Mouse (Mus musculus): ENCODE results near the gene Aspdh.
A peak's percentile ranks its signal among the peaks of the same experiment; 100 is the strongest.

Aspdh gene

GRCm38 (mm10) chr7:44472961-44473646 lies 7.9 kb downstream of the Aspdh start:
- DNase-seq, result peak; percentile 37 to 43

GRCm38 (mm10) chr7:44474419-44474818 lies 9.2 kb downstream of the Aspdh start:
- no peak for DNase-seq

GRCm38 (mm10) chr7:44475046-44475614 lies 9.9 kb downstream of the Aspdh start:
- no peak for DNase-seq

DNA sequence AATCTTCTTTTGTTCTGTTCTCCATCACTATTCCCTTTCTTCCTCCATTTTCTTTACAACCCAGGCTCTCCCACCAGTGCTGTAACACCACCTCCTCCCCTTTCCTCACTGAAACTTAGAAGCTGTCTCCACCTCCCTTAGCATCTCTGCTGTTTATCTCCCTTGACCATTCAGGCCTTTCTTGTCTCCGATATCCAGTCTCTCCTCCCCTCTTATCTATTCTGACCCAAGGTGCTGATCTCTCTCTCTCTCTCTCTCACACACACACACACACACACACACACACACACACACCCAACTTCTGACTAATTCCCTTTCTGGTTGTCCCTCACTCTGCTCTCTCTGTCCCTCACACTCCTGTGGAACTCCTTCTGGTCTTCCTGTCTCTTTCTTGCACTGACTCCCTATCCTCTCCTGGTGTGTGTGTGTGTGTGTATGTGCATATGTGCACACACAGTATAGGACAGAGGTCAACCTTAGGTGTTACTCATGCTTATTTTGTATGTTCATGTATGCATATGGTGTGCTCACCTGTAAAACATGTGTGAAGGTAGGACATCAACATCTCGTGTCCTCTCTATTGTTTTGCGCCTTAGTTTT lies 17.7 kb downstream of the Aspdh start:
- no peak for DNase-seq

DNA sequence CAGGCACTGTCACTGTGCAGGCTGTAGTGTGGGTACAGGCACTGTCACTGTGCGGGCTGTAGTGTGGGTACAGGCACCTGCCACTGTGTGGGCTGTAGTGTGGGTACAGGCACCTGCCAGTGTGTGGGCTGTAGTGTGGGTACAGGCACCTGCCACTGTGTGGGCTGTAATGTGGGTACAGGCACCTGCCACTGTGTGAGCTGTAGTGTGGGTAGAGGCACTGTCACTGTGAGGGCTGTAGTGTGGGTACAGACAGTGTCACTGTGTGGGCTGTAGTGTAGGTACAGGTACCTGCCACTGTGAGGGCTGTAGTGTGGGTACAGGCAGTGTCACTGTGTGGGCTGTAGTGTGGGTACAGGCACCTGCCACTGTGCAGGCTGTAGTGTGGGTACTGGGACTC lies 18.9 kb downstream of the Aspdh start:
- DNase-seq, result peak in 1 of 2 experiments; percentile 1

DNA sequence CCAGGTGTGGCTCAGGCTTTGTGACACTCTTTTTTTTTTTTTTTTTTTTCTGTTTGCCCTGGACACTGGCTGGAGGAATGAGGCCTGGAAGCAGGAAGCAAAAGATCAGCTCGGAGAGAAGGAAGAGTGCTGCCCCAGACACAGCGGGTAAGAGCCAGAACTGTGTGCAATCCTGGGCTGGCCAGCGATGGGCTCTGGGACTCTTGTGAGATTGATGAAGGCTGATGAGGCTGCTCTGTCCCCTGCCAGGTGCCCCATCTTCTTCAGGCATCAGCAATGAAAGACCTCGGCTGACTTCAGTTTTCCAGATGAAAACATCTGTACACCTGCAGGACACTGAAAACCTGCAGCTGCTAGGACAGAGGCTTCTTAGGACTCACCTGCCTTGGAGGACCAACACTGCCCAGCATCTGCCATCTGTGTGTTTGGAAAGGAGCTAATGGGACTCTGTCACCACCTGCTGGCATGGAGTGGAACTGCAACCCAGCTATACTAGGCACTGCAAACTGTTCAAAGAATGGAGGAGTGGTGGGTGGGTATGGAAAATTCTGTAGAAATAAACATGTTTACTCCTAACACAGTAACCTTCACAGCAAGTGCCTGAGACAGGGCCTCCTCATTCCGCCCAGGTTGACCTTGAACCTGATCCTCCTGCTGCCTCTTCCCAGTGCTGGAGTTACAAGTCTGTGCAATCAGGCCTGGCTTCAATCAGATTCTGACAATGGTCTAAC lies 19.8 kb downstream of the Aspdh start:
- peak; percentile 57 to 59 for DNase-seq

DNA sequence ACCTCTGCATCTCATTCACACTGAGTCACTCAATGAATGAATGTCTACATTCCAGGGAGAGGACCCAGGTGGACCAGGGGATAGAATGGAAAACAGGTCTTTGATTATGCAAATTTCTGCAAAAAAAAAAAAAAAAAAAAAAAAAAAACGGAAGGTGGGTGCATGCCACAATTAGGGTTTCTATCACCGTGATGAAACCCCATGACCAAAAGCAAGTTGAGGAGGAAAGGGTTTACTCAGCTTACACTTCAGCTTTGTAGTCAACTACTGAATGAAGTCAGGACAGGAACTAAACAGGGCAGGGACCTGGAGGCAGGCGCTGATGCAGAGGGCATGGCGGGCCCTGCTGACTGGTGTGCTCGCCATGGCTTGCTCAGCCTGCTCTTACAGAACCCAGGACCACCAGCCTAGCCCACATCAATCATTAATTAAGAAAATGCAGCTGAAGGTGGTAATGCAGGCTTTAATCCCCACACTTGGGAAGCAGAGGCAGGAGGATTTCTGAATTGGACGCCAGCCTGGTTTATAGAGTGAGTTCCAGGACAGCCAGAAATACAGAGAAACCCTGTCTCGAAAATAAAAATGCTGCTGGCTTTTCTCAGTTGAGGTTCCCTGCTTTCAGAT lies 20.5 kb downstream of the Aspdh start:
- DNase-seq, result peak in 1 of 2 experiments; percentile 1

DNA sequence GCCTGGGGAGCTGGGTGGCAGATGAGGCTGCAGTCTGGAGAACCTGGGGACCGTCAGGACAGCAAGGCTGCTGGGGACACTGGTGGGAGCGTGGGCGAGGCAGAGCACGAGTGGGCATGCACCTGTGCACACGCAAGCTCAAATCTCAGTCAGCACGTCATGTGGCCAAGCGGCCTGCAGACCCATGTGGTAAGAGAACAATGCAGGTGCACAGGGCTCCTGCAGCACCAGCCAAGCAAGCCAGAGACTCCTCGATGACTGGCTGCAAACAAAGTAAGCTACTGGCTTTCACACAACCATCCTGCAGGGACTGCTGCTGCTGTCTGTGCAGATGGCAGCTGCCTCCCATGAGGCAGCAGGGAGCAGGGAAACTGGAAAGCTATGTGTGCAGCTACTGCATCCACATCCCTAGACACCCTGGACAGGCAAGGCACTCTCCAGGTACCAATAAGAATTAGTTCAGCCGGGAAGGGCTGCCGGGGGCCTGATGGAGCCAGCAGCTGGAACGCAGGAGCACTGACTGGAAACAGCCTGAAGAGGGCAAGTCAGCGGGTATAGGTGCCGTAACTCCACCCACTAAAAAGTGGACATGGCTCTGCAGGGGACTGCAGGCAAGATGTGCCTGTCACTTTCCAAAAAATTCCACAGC lies 21.9 kb downstream of the Aspdh start:
- DNase-seq, result peak in 1 of 2 experiments; percentile 3

DNA sequence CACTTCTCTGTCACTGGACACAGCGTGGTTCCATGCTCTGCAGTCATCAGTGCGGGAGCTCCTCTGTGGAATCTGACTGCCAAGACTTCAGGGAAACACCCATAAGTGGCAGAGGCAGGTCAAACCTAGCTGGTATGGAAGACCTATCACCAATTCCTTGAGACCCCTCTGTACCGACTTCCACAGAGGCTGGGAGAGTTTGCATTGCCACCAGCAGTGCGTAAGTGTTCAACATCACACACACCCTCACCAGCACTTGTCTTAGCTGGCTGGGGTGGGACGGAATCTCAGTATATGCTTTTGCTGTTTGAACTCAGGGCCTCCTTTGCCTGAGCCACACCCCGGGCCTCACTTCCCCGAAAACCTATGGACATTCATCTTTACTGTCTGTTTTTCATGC lies 22.7 kb downstream of the Aspdh start:
- peak in 1 of 2 experiments; percentile 1 for DNase-seq

DNA sequence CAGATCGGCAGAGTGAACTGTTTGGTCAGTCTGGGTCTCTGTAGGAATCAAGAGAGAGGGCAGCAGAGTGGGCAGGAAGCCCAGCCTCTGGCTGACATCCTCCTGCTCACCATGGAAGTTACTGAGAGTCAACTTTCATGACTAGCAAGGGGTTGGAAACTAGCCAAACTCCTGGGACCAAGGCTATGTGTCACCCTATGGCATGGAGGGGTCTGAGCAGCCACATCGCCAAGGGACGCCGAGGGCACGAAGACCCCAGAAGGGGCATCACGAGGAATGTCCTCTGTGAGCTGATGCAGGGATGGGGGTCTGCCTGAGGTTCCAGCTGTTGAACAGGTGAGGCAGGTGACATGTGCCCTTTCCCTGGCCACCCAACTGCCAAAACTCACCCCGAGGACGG lies 23.4 kb downstream of the Aspdh start:
- no peak for DNase-seq

GRCm38 (mm10) chr7:44490281-44490680 lies 25.1 kb downstream of the Aspdh start:
- DNase-seq, result peak in 1 of 2 experiments; percentile 1

GRCm38 (mm10) chr7:44491391-44491790 lies 26.2 kb downstream of the Aspdh start:
- no peak for DNase-seq

DNA sequence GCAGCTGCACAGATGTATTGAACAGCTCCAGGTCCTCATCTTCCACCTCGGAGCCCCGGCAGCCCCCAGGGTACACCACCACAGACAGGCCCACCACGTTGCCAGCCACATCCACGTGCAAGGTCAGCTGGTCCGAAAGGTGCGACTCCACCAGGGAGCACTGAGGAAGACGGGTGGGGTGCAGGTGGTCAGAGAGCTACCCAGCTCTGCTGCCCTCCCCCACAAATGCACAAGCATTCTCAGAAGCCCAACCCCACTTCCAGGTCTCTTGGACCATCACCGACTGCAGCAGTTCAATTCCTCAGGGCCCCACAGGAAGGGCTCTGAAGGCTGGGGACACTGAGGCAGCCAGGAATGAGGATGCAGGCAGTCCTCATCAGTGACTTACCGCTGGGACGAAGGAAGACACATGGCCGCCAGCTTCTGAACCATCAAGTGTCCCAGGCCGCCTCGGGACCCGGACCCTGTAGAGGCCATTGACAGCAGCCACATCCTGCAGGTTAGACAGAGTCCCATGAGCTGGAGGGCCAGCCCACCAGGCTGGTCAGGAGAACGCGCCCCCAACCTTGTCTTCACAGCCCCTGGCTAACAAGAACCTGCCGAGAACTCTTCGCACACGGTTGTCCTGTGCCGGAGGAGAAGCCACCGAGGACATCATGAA lies 27.1 kb downstream of the Aspdh start:
- DNase-seq, result peak in 1 of 2 experiments; percentile 2

- DNase-seq, result peak in 1 of 2 experiments; percentile 4
Observed at GRCm38 (mm10) chr7:44494681-44495080, 29.5 kb downstream of the Aspdh start.

DNA sequence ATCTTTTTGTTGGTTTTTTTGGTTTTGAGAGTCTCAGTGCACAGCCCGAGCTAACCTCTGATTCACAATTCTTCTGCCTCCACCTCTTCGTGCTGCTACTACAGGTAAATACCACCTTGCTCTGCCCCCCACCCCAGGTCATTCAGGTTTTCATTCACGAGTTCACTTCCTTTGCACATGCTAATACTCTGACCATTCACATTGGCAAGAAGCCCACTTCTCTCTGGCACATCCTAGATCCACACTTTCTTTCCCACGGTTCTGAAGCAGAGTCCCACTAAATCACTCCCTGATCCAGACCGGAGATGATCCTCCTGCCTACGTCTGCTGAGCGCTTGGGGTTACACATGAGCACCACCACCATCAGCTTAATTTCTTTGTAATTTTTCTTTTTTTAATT lies 29.9 kb downstream of the Aspdh start:
- no peak for DNase-seq

DNA sequence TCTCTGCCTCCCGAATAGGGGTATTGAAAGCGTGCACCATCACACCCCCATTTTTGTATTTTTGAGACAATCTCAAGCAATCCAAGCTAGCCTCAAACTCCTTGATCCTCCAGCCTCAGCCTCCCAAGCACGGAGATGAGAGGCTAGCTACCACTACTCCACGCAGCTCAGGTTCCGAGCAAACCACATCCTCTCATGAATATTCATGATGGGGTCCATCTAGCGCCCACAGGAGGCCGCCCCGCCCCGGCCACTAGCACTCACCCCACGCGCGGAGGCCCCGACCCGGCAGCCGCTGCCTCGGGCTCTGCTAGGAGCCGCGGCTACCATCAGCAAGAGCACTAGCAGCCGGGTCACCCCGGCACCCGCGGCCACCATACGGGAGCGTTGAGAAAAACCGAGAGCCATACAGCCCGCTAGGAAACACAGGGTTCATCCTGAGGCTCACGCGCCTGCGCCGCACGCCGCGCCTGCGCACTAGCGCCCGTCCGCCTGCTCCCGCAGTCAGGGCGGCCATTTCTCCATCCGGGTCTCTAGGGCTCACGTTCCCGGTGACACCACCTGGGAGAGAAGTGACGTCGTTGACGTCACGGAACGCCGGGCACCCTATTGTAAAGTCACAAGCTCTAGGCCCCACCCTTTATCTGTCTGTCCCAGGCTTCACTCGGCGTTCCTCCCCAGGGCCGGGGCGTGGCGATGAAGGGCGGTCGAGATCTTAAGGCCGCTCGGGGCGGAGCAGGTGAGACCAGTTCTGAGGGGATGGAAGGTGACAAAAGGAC lies 31.0 kb downstream of the Aspdh start, which contains the start of the genes Emc10 and Fam71e1:
Gene Emc10, minus strand, starts transcription at position 538 of the 779 bp plus-strand sequence.
Gene Fam71e1, plus strand, starts transcription at position 590 of the 779 bp plus-strand sequence.
- peak; percentile 96 to 98 for DNase-seq

DNA sequence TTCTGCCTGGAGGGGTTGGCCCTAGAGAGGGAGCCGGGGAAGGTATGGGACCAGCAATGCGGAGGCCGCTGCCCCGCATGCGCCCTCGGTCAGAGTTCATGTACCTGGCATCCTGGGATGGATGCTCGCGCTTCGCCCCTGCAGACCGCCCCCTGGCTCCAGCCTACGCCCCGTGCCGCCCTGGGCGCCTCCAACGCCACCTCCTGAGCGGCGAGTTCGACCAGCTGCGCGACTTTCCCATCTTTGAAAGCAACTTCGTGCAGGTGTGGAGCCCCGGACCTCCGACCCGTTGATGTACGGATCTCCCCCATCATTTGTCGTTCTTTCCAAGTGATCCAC lies 31.5 kb downstream of the Aspdh start:
- no peak for DNase-seq

DNA sequence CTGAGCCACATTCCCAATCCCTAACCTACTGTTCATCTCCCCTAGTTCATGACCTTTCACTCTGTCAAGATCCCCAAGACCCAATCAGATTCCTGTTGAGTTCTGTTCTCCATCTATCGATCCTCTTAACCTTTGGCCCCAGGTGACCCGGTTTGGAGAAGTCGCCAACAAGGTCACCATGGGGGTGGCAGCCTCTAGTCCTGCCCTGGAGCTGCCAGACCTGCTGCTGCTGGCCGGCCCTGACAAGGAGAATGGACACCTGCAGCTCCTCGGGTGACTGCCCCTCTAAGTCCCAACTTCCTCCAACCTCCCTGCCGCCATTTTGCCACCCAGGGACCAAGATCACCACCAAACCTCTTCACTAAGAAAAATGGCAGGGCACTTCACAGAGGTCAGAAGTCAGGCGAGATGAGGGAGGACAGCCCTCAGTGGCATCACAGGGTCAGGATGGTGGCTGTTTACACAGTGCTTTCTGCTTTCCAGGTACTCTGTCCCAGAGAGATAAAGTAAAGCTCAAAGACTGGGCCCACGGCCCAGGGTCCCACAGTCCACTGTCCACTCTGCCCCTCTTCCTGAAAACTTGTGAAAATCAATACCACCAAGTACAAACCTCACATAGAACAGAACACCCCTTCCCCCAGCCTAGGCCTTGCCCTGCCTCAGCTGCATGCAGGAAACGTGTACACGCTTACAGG lies 32.3 kb downstream of the Aspdh start:
- DNase-seq, result no peak

GRCm38 (mm10) chr7:44498922-44499321 lies 33.7 kb downstream of the Aspdh start:
- no peak for DNase-seq

GRCm38 (mm10) chr7:44500046-44500445 lies 34.9 kb downstream of the Aspdh start:
- no peak for DNase-seq

Data from lung, adult 18-20 months (tissue).